Mouse (Mus musculus): ENCODE data around the gene Atpaf1.

The Atpaf1 gene

DNA sequence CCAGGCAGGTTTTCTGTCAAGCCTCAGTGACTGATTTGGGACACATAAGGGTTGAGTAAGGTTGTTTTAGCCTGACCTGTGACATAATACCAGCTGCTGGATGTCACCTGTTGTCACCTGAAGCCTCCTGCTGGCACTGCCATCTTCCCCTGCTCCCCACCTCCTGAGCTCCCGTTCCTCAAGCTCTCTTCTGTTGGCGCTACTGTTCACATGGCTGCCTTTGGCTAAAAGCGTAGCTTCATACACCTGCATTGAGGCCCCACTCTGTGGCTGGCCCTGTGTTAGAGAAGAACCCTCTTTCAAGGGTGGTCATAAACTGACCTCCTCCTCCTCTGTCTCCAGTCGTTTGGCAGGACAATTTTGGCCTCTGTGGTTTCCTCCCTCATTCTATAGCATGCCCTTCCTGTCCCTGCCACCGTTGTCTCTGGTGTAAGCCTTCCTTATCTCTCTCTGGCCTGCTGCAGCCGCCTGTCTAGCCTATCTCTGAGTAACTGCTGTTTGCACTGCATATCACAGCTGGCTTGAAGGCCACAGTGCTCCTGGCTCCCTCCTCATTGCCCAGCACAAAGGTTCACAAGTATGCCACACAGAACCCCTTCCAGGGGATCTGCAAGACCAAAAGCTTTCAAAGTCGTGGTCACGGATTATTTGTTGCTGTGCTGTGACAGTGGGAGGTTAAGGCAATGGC lies 64.5 kb downstream of the Atpaf1 start:
- no peak for DNase-seq (ENCODE audit: low spot score in 2 of 2)

DNA sequence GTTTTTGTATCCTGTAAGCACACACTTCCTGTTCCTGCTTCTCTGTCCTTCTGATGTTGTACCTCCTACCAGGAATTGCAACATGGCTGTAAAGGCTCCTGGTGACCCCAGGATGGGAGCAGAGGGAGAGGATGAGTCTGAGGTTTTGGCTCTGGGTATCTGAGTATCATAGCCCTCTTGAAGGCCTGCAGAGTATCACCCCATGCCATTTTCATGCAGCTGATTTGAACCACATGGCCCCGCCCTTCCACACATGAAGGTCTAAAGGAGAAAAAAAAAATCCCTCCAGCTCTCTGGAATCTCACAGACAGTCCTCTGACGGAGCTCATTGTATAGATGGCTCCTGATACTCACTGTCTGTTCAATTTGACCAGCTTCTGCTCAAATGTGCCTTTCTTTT lies 65.5 kb downstream of the Atpaf1 start:
- DNase-seq (ENCODE audit: low spot score in 2 of 2): no peak

DNA sequence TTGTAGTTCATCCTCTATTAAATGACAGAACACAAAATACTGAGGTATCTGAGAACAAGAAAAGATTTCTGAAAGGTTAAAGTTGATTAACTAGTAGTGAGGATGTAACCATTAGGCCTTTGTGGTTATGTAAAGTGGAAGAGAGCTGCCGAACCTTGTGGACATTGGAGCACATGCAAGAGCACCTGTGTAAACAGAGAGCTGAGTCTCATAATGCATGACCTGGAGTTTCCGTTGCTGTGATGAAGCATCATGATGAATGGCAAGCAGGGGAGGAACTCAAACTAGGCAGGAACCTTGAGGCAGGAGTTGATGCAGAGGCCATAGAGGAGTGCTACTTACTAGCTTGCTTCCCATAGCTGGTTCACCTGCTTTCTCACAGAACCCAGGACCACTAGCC lies 66.0 kb downstream of the Atpaf1 start:
- DNase-seq (ENCODE audit: low spot score in 2 of 2): no peak

DNA sequence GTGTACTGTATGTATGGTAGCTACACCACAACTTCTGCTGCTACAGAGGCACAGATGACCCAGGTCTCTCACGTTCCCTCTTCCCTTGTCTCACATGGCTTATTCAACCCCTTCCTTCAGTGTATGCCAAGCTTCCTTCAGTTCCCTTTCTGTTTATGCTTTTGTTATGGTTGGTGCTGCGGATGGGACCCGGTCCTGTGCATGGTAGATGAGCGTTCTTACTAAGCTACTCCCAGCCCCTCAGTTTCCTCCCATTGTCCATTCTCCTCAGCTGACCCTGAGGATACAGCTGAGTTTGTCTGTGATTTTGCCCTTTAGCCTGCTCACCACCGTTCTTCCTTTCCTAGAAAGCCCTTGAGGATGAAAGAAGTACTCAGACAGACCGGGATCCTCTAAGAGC lies 67.0 kb downstream of the Atpaf1 start:
- no peak for DNase-seq (ENCODE audit: low spot score in 2 of 2)

DNA sequence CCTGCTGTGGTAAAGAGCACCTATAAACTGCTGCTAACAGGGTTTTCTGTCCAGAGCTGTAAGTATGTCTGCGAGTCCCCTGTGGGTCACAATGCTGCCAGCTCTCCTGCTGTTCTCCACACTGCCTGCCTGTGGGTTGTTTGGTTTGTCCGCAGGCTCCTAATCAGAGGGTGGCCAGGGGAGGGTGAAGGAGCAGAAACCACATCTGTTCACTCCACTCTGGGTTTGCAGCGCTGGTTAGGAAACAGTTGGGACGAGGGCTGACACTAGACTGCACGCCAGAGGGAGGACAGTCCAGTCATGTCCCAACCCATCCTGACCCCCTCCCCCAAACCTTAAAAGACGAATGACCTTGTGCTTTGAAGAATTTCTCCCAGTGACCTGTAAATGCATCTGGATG lies 70.5 kb downstream of the Atpaf1 start:
- no peak for DNase-seq (ENCODE audit: low spot score in 2 of 2)

DNA sequence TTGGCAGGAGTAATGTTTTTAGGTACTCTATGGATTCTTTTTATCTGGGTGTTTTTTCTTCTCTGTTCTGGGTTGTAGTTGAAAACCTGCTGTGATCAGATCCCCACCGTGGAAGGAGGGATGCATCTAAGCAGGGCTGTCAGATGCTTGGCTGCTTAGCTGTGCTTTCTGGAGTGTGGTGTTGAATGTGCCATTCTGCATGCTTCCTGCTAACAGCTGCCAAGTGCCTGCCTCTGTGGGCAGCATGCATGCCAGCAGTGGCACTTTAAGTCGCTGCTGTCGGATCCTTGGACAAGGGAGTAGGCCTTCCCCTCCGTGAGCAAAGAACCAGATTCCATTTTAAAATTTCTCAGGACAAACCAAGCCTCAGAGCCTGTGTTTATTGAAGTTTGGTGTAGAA lies 71.0 kb downstream of the Atpaf1 start:
- no peak for DNase-seq (ENCODE audit: low spot score in 2 of 2)

DNA sequence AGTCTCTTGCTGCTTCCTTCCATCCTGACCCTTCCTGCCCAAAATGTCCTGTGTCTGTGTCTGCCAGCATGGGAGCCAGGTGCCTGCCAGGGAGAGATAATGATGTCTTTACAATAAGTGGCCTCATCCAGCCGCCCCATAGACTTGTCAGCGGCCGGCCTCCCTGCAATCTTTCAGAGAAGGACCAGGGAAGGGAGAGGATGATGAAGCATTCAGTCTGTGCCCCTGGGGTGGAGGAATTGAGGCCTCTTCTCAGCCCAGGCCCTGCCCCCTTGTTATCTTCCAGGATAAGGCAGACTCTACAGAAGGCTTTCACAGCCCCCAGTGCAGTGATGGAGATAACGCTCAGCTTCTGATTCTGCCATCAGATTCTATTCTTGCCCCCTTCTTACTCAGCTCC lies 71.7 kb downstream of the Atpaf1 start:
- DNase-seq (ENCODE audit: low spot score in 2 of 2): no peak

DNA sequence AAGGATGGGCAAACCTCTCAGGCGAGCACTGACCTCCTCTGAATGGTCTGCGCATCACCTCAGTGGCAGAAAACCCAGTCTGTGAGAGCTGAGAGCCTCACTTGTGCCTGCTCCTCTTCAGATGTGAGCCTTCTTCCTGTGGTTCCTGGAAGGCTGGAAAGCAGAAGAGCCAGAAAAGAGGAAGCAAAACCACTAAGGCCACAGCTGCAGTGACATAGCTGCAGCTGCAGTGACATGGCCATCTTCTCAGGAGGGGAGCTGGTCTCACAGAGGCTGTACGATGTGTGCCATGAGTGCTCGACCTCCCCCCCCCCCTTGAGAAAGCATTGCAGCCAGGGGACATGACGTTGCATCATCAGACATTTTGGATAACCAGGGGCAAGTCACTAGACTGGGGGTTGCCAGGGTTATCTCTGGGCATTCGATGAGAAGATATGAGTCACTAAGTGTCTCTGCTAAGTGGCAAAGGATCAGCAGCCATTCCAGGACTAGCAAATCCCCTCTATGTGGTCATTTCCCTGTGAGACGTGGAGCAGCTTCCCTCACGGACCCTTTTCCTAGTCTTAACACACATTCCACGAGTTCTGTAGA lies 72.8 kb downstream of the Atpaf1 start:
- no peak for DNase-seq (ENCODE audit: low spot score in 2 of 2)

DNA sequence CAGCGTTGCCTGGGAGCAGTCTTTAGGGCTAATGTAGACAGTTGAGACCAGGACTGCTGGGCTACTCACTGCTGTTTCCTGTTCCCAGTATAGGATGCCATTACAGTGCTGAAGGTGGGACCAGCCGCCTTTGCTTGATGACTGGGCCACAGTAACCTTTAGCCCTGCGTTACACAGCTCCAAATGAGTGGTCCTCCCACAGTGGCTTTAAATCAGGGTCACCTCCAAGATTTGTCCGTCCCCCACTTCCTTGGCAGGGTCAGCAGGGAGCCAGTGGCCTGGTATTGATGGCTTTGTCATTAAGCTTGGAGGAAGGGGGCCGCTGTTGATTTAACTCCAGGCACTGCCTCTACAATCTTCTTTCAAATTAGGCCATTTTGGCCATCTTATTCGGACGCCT lies 78.7 kb downstream of the Atpaf1 start:
- no peak for DNase-seq (ENCODE audit: low spot score in 2 of 2)

DNA sequence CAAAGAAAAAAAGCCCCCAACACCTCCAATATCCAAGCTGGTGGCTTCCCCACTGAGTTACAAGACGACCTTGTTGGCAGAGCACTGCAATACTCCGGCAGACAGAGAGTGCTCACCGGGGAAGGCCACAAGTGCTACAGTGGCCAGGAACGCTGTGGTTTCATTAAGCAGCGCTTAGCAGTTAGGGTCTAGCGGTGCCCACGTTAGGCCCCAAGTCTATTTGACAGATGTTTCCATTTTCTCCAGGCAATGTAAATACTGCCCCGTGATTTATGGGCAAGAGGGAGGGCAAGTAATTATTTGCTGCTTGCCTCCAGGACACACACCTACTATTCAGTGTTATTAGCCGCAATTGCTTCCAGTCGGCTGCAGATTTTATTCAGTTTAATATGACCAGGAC lies 79.3 kb downstream of the Atpaf1 start:
- DNase-seq (ENCODE audit: low spot score in 2 of 2): no peak

Measured in urinary bladder, postnatal 36 days (tissue).